Mouse (Mus musculus) layer of hippocampus, adult 8-10 months (tissue): ENCODE measurements around the gene Gm44502. TPM values are rescaled to one million over a fixed set of nuclear protein-coding genes. Genes with fewer than 3 reads are reported as not detected.

Source experiments
- total RNA-seq, 4 experiments: library from RNA; stranded (reverse); gene quantifications; 2 replicates each; pipeline ENCODE4 v1.2.4; 2022

The Gm44502 gene
- total RNA-seq, 4 experiments from 2014 or later, result not detected

Other genes with a start within 250 kb of the Gm44502 start
- 10 to 100 TPM; 54.0 to 78.5 (median 67.5) TPM for gene Plxnb2, start 248.9 kb downstream of the Gm44502 start, total RNA-seq
- gene Dennd6b, start 233.2 kb downstream of the Gm44502 start, total RNA-seq, result 10 to 100 TPM; 38.9 to 52.1 (median 45.1) TPM
- gene Ppp6r2, start 218.1 kb downstream of the Gm44502 start, total RNA-seq, result 100 to 1,000 TPM; 147 to 171 (median 157) TPM
- 100 to 1,000 TPM; 317 to 349 (median 325) TPM for gene Sbf1, start 114.4 kb downstream of the Gm44502 start, total RNA-seq
- gene Adm2, start 107.0 kb downstream of the Gm44502 start, total RNA-seq, result not detected
- not detected for gene Miox, start 95.3 kb downstream of the Gm44502 start, total RNA-seq
- gene Lmf2, start 74.0 kb downstream of the Gm44502 start, total RNA-seq, result 10 to 100 TPM; 17.7 to 25.3 (median 21.2) TPM
- gene Ncaph2, start 74.0 kb downstream of the Gm44502 start, total RNA-seq, result 100 to 1,000 TPM in 2 of 4 experiments, 10 to 100 TPM in 2; 92.2 to 107 (median 97.7) TPM
- gene Sco2, start 55.9 kb downstream of the Gm44502 start, total RNA-seq, result 10 to 100 TPM; 29.5 to 34.5 (median 33.1) TPM
- 1 to 10 TPM in 3 of 4 experiments, under 1 TPM in 1; 0.76 to 1.6 (median 1.2) TPM for gene Tymp, start 52.7 kb downstream of the Gm44502 start, total RNA-seq
- gene Odf3b, start 50.4 kb downstream of the Gm44502 start, total RNA-seq, result 1 to 10 TPM; 3.2 to 6.7 (median 3.9) TPM
- gene Klhdc7b, start 44.8 kb downstream of the Gm44502 start, total RNA-seq, result 1 to 10 TPM in 1 of 4 experiments, under 1 TPM in 3; 0.31 to 1.7 (median 0.48) TPM
- gene Syce3, start 19.2 kb downstream of the Gm44502 start, total RNA-seq, result not detected
- 1 to 10 TPM; 1.5 to 3.7 (median 2.8) TPM for gene Cpt1b, start 3.8 kb downstream of the Gm44502 start, total RNA-seq
- 1 to 10 TPM; 2.6 to 3.4 (median 3.2) TPM for gene C730034F03Rik, start 107 bp downstream of the Gm44502 start, total RNA-seq
- gene Chkb, start 212 bp upstream of the Gm44502 start, total RNA-seq, result 10 to 100 TPM; 42.9 to 50.3 (median 46.2) TPM
- 100 to 1,000 TPM; 249 to 297 (median 274) TPM for gene Mapk8ip2, start 24.2 kb upstream of the Gm44502 start, total RNA-seq
- 10 to 100 TPM; 30.9 to 38.1 (median 33.3) TPM for gene Arsa, start 47.7 kb upstream of the Gm44502 start, total RNA-seq
- gene Shank3, start 69.9 kb upstream of the Gm44502 start, total RNA-seq, result 100 to 1,000 TPM; 208 to 231 (median 223) TPM
- gene Acr, start 138.6 kb upstream of the Gm44502 start, total RNA-seq, result 1 to 10 TPM in 3 of 4 experiments, under 1 TPM in 1; 0.95 to 2.1 (median 1.4) TPM
- gene Rabl2, start 162.2 kb upstream of the Gm44502 start, total RNA-seq, result 10 to 100 TPM; 27.2 to 41.2 (median 32.7) TPM